Mouse (Mus musculus) kidney, postnatal 0 days (tissue): ENCODE measurements around the gene R3hdm2. TPM values are rescaled to one million over a fixed set of nuclear protein-coding genes. Genes with fewer than 3 reads are reported as not detected.

Experiments
- ATAC-seq: fragments of 200-750 bp; cut with Nextera tagmentation; replicated peaks from 2 replicates; pipeline ENCODE4 v1.8.0; 2017; ENCODE audit warnings: low read depth, moderate number of reproducible peaks, moderate TSS enrichment, moderate library complexity; ENCODE audit not compliant: low FRiP score
- DNase-seq: peaks from one replicate; pipeline ENCODE4 v3.0.0-alpha.2; 2016; ENCODE audit warnings: low spot score
- H3K27ac ChIP-seq: fragments of 300-500 bp; sonication (generic); 2 replicates; pipeline ENCODE4 v1.5.1; 2014; ENCODE audit warnings: mild to moderate bottlenecking
- H3K27me3 ChIP-seq: fragments of 300-500 bp; sonication (generic); 2 replicates; pipeline ENCODE4 v1.6.1; 2014; ENCODE audit warnings: low read length, mixed read lengths; ENCODE audit not compliant: insufficient read depth
- H3K36me3 ChIP-seq: fragments of 300-500 bp; sonication (generic); 2 replicates; pipeline ENCODE4 v1.6.1; 2014; ENCODE audit warnings: low read length, mixed read lengths; ENCODE audit not compliant: insufficient read depth
- H3K4me1 ChIP-seq: fragments of 300-500 bp; sonication (generic); replicated peaks from 2 replicates; pipeline ENCODE4 v1.6.1; 2014; ENCODE audit warnings: antibody characterized with exemption, low read length, mixed read lengths; ENCODE audit not compliant: insufficient read depth
- H3K4me2 ChIP-seq: fragments of 300-500 bp; sonication (generic); 2 replicates; pipeline ENCODE4 v1.6.1; 2014; ENCODE audit warnings: mild to moderate bottlenecking, low read length, moderate library complexity, mixed read lengths
- H3K4me3 ChIP-seq: fragments of 300-500 bp; sonication (generic); replicated peaks from 2 replicates; pipeline ENCODE4 v1.5.1; 2014; ENCODE audit warnings: low read depth, low read length
- H3K9ac ChIP-seq: fragments of 300-500 bp; sonication (generic); 2 replicates; pipeline ENCODE4 v1.6.1; 2014; ENCODE audit warnings: low read depth, low read length
- H3K9me3 ChIP-seq: fragments of 300-500 bp; sonication (generic); replicated peaks from 2 replicates; pipeline ENCODE4 v1.6.1; 2016; ENCODE audit warnings: low read length, inconsistent platforms, mixed read lengths
- CTCF ChIP-seq: IDR thresholded peaks from 2 replicates; pipeline ENCODE4 v1.5.1; 2016; ENCODE audit warnings: antibody characterized with exemption, low read depth, mild to moderate bottlenecking, moderate library complexity
- whole genome bisulfite sequencing: fragments of 180-500 bp; shearing (Covaris S2); extraction: QIAGEN DNeasy Blood & Tissue Kit; methylation state at CpG from one replicate; pipeline ENCODE4 v1.1.7; 2014; 5-methylcytosine and 5-hydroxymethylcytosine counted together
- polyA plus RNA-seq: library from polyadenylated mRNA; unstranded; fragments of >200 nt; fragmentation: Nextera tagmentation; extraction: Ambion mirVana; gene quantifications from 2 replicates; pipeline ENCODE4 v1.2.1, GENCODE M21; 2015

Gene R3hdm2
- polyA plus RNA-seq, 1 experiment from 2014 or later, result 34.4 TPM

DNA sequence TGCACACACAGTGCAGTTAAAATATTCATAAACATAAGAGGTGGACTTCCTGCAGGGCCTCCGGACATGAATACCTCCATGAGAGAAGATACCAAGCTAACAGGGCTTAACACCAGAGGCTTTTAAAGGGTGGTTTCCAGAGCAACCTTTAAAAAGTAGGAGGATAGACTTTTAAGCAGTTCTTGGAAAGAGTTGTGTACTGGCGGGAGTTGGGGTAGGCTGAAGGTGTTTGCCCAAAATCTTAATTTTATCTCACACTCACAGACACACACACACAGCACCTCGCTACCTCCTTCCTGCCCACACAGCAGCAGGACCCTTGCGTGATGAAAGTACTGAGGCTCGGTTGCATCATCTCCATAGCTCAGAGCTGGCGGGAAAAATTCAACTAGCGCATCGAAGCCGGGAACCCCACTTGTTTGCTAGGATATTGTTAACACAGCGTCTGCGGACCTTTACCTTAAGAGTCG is 141.5 kb downstream of the R3hdm2 start:
- DNase-seq (no peak), ATAC-seq (no peak)
- Histone ChIP-seq H3K9ac (peak overlapping the region; percentile 48), H3K27me3 (peaks cover 30% of the 10 kb centered on the region), H3K4me2 (peak overlapping the region; percentile 68), H3K9me3 (no peaks in the 10 kb centered on the region), H3K4me3 (peak overlapping the region; percentile 43), H3K4me1 (peaks cover 25% of the 10 kb centered on the region), H3K36me3 (peaks cover 18% of the 10 kb centered on the region; the same call in 1 of the 2 replicates), H3K27ac (0 out of 2 replicates have a peak overlapping the region, but pooled peaks have one; percentile 1)
- no peak for TF ChIP-seq CTCF
- 3% methylated on average over 12 of the region's 12 CpGs for WGBS

DNA sequence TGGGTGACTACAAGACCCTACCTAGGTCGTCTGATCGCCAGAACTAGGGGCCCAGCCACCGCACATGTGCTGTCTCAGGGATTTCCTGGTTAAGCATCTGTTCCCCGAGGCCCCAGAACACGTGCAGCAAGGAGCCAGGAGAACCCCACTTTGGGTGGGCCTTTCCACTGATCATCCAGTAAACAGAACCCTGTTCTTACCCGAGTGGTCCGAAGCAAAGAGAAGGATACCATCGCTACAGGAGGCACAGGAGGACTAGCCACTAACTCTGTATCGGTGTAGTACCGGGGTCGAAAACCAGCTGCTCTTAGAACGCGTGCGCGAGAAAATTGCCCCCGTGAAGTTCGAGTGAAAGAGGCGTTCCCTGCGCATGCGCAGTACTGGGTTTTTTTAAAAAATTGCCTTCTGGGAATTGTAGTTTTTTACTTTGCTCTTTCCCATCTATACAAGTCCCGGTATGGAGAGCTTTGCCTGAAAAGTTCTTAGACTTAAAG is 142.0 kb downstream of the R3hdm2 start, which contains the start of gene Shmt2:
TSS of gene Shmt2 (minus strand) at position 357 of the 494 bp plus-strand sequence.
- peak; percentile 25; the same call in 1 of the 2 replicates for ATAC-seq
- H3K9ac ChIP-seq, result peak within 1 kb of the TSS; percentile 48
- H3K4me3 ChIP-seq, result peak within 1 kb of the TSS; percentile 43
- H3K36me3 ChIP-seq, result peaks cover 18% of the 10 kb centered on the region; the same call in 1 of the 2 replicates
- H3K4me1 ChIP-seq, result peaks cover 22% of the 10 kb centered on the region
- H3K27me3 ChIP-seq, result peaks cover 34% of the 10 kb centered on the region
- WGBS, result under 1% methylated on average over 21 of the region's 21 CpGs
- H3K4me2 ChIP-seq, result peak within 1 kb of the TSS; percentile 68
- no peaks in the 10 kb centered on the region for H3K9me3 ChIP-seq
- no peak for TF ChIP-seq CTCF
- peak; percentile 98 for DNase-seq
- 0 out of 2 replicates have a peak within 1 kb of the TSS, but pooled peaks have one; percentile 1 for H3K27ac ChIP-seq

DNA sequence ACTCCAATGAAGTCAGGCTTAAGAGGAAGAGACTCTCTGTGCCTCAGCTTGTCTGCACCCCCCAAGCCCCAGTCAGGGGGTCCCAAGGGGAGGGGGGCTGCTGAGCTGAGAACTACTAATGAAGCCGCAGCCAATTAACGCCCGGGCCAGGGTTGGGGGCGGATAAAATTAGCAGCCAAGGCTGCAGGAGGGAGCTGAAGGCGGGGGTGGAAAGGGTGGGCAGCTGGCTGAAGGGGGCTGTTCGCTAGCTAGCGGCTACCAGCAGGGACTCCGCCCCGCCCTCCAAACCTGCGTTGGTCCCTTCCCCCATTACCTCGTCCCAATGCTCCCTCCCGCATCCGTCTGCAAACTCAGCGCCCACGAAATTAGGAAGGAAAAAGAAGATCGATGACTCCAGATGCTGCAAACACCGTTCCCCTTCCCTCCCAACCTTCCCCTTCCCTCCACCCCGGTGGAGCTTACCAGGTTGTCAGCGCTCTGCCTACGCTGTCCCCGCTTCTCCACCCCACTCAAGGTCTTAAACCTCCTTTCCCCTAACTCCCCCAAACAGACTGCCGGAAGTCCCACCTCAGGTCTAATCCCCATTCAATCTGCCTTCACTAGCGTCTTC is 144.6 kb downstream of the R3hdm2 start:
- Histone ChIP-seq H3K4me2 (no peak overlapping the region), H3K4me1 (peaks cover 20% of the 10 kb centered on the region), H3K27ac (no peak overlapping the region), H3K9ac (no peak overlapping the region), H3K27me3 (peaks cover 59% of the 10 kb centered on the region), H3K36me3 (no peaks in the 10 kb centered on the region), H3K9me3 (no peaks in the 10 kb centered on the region), H3K4me3 (no peak overlapping the region)
- no peak for TF ChIP-seq CTCF
- ATAC-seq, result no peak
- WGBS, result 7% methylated on average over 23 of the region's 23 CpGs
- DNase-seq, result no peak

DNA sequence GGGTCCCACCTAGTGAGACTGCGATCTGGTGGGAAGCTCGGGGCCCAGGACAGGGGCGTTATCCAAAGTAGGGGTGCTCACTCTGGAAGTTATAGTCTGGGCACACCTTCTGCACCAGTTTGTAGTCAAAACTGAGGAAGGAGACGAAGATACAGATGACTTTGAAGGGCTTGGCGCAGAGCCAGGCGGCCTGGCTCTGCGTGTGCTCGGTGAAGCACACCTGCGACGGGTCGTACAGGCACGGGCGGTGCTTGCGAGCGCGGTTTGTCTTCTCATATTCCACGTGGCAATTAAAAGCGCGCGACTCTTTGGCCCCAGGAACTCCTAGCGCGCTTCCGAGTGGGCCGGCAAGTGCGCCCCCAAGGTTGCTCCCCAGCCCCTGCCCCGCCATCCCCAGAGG is 145.9 kb downstream of the R3hdm2 start:
- no peak for DNase-seq
- Histone ChIP-seq H3K9me3 (no peaks in the 10 kb centered on the region), H3K9ac (no peak overlapping the region), H3K27me3 (peaks cover 70% of the 10 kb centered on the region), H3K4me2 (peak overlapping the region; percentile 50), H3K4me3 (peak overlapping the region; percentile 24), H3K27ac (no peak overlapping the region), H3K36me3 (no peaks in the 10 kb centered on the region), H3K4me1 (peaks cover 17% of the 10 kb centered on the region)
- 1% methylated on average over 26 of the region's 26 CpGs for WGBS
- no peak for ATAC-seq
- TF ChIP-seq CTCF, result no peak

DNA sequence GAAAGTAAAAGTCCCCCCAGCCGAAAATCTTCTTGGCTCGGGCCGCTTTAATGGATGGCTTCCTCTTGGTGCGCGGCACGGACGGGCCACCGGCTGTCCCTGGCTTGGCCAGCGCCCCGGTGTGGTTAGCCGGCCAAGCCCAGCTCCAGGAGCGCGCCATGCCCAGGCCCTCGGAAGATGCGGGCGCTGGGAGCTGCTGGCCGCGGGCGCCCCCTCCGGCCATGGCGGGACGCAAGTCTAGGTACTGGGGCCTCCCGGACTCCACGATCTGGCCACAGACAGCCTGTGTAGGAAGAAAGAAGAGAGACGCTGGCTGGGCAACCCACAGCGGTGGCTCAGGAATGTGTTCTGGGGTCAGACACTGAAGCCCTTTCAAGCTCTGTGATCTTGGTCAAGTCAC is 146.6 kb downstream of the R3hdm2 start:
- peak overlapping the region; percentile 50 for H3K4me2 ChIP-seq
- no peak overlapping the region for H3K27ac ChIP-seq
- peak; percentile 73 for DNase-seq
- H3K4me1 ChIP-seq, result peaks cover 10% of the 10 kb centered on the region
- H3K4me3 ChIP-seq, result peak overlapping the region; percentile 24
- peak; percentile 66 for TF ChIP-seq CTCF
- H3K9me3 ChIP-seq, result no peaks in the 10 kb centered on the region
- WGBS, result under 1% methylated on average over 26 of the region's 26 CpGs
- peaks cover 75% of the 10 kb centered on the region for H3K27me3 ChIP-seq
- 0 out of 2 replicates have a peak overlapping the region, but pooled peaks have one; percentile 27 for H3K9ac ChIP-seq
- peak; percentile 65; the same call in 1 of the 2 replicates for ATAC-seq
- no peaks in the 10 kb centered on the region for H3K36me3 ChIP-seq

DNA sequence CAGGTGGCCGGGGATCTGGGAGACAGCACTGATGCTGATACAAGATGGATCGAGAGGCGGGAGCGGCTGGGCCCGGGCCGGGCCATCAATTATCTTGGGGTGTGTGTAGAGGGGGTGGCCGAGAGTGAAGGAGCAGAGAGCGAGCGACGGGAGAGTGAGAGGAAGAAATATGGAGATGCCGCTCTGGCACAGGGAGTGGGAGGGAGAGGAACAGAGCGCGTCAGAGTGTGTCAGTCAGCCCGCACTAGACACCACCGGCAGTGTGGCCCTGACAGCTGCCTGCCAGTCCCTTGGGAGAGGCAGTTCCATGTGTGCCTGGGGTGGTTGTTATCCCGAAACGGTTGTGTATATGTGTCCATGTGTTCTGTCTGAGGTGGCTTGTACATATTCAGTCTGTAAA is 147.4 kb downstream of the R3hdm2 start:
- no peak for DNase-seq
- H3K36me3 ChIP-seq, result no peaks in the 10 kb centered on the region
- no peak for TF ChIP-seq CTCF
- no peak overlapping the region for H3K4me3 ChIP-seq
- H3K4me2 ChIP-seq, result no peak overlapping the region
- no peak for ATAC-seq
- no peak overlapping the region for H3K9ac ChIP-seq
- no peak overlapping the region for H3K27ac ChIP-seq
- WGBS, result 5% methylated on average over 17 of the region's 17 CpGs
- peaks cover 83% of the 10 kb centered on the region for H3K27me3 ChIP-seq
- peaks cover 9% of the 10 kb centered on the region; the same call in 1 of the 2 replicates for H3K4me1 ChIP-seq
- no peaks in the 10 kb centered on the region for H3K9me3 ChIP-seq
